Mouse (Mus musculus) liver, postnatal 0 days (tissue): Measurements from ENCODE around the gene Lrrc32.

ENCODE experiments used
- CTCF ChIP-seq: sonication (generic); IDR thresholded peaks from 2 replicates; pipeline ENCODE4 v1.5.1; 2016; ENCODE audit warnings: antibody characterized with exemption, low read depth
- EP300 ChIP-seq: IDR thresholded peaks from 2 replicates; pipeline ENCODE4 v1.6.1; 2016; ENCODE audit warnings: antibody characterized with exemption, low read depth, mild to moderate bottlenecking

DNA sequence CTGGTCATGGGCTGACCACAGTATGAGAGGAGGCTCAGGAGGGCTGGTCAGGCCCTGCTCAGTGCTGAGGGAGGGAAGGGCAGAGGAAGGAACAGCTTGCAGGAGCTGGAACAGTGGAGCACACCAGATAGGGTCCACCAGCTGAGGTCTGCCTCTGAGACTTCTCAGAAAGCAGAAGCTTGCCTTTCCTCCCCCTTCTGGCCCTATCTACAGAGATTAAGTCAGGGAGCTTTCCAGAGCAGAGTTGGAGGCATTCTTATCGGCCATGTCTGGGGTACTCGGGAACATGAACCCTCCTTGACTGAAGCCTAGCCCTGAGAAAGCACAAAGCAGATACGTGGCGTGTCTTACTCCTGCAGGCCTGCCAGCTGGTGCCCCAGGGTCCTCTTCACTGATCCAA is 46.8 kb downstream of the Lrrc32 start:
- TF ChIP-seq EP300 (no peak), CTCF (peak; percentile 12; the same call in 1 of the 2 replicates)
